Mouse (Mus musculus) heart, postnatal 14 days (tissue): ENCODE data around the gene Gm45716. TPM values are rescaled to one million over a fixed set of nuclear protein-coding genes. Genes with fewer than 3 reads are reported as not detected.
A peak's percentile ranks its signal among the peaks of the same experiment; 100 is the strongest.

Experiments
- DNase-seq, 2 experiments: peaks; one replicate each; pipeline ENCODE4 v3.0.0; 2021 to 2022
- intact Hi-C: fragments of 180-260 bp; cut with DNase I; formaldehyde crosslinking; loops from one replicate; pipeline ENCODE4 v1.15.1; 2025
- long read RNA-seq, 2 experiments: library from polyadenylated mRNA; stranded (forward); transcript quantifications; one replicate each; pipeline ENCODE4 v2.0.0; 2021
- total RNA-seq, 2 experiments: library from RNA; stranded (reverse); gene quantifications; 2 replicates each; pipeline ENCODE4 v1.2.3; 2021

Gene Gm45716
- 10 to 100 TPM; 15.8 to 16.0 TPM for total RNA-seq
- long read RNA-seq, experiment 1, partial matches to known transcripts: 29 of 29 reads
- long read RNA-seq, experiment 1, other reads (novel, unspliced or antisense): 0 of 29 reads
- long read RNA-seq, experiment 2, partial matches to known transcripts: 25 of 25 reads
- long read RNA-seq, experiment 2, other reads (novel, unspliced or antisense): 0 of 25 reads

DNA sequence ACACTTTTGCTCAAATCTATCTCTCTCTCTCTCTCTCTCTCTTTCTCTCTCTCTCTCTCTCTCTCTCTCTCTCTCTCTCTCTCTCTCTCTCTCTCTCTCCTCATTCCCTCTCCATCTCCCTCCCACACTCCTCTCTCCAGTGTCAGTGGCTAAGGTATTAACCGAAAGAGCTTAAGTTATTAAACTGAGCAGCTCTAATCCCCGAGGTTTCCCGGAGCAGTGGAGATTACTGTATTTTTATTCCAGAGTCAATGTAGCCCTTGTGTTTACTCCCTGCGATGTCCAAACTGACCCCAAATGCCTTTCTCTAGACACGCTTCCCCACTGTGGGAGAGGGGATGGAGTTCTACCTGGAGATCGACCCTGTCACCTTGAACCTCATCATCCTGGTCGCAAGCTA is at the start of gene Gm45716:
Gene Gm45716, plus strand, starts transcription at position 243 of the 400 bp plus-strand sequence.
- DNase-seq: no peak
- intact Hi-C loops: loop anchor here (10.0 kb wide), 1 partner anchor 67 kb away; no protein-coding TSS in a partner anchor

GRCm38 (mm10) chr11:90142393-90142792 is 45.1 kb upstream of the Gm45716 start:
- peak; percentile 80 to 83 for DNase-seq
- intact Hi-C loops: no loop called here

GRCm38 (mm10) chr11:90142936-90143335 is 44.5 kb upstream of the Gm45716 start:
- intact Hi-C loops: no loop called here
- peak; percentile 25 to 33 for DNase-seq

DNA sequence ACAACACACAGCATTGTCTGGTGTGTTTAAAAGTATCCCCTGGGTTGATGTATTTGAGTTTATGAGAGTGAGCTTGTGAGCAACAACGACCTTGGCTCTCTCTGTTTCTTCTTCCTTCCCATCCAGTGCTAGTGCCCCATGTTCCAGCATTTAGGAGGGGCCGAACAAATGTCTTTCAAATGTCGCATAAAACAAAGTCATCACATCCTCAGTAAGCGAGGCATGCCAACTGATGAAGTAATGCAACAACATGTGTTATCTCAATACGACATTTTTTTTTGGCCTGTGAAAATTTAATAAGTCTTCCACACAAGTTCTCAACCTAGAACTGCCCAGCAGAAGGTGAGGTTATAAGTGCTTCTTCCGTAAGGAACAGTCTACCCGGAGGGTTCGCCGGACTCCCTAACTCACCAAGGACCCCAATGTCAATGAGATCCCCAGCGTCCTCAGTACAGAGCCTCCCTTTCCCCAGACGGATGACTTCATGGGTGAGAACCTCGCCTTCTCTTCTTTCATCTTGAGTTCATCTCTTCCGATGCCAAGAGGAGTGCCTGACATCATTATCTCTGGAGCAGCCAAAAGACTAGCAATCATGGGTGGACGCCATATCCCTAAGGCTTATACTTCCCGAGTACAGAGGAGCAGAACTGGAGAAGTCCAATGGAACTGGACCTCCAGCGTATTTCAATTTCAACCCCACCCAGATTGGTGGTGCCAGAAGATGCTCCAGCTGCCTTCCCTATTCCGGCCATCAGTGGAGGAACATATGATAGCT is 41.2 kb upstream of the Gm45716 start:
- intact Hi-C loops: no loop called here
- DNase-seq: peak in 1 of 2 experiments; percentile 26

DNA sequence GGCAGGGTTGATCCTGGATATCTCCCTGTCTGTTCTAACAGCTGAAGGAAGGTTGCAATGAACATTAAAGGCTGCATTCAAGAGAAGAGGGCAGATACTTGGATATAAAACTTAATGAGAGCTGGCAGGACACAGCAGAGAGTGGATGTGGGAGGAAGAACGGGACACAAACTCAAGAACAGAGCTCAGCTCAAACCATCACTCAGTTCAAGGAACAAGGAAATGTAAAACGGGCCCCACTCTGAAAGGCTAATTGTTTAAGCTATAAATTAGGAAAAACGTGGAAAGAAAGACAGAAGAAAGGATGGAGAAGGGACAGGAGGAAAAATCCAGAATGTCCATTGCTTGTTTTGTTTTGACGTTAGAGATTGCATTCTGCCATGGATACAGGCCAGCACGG is 32.4 kb upstream of the Gm45716 start:
- DNase-seq: no peak
- intact Hi-C loops: no loop called here

DNA sequence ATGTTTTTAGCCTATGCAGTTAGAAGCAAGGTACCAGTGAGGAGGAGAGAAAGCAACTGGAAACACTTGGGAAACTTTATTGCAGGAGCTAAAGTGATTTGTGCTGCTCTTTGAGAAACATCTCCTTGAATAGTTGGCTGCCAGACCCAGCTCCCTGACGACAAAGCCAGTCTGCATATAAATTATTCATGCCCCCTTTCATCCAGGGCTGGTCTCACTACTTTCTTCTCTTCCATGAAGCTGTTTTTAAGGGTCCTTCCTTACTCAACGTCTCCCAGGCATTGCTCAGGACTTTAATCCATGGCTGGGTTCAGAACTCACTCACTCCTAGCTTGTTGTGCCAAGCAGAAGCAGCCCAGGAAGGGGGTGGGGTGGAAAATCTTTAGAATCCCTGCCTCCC is 32.0 kb upstream of the Gm45716 start:
- DNase-seq: no peak
- intact Hi-C loops: no loop called here

- intact Hi-C loops: loop anchor here (5.0 kb wide), 1 partner anchor 60 kb away; no protein-coding TSS in a partner anchor
- DNase-seq: peak; percentile 31 to 57
Observed at GRCm38 (mm10) chr11:90167771-90168170, 19.7 kb upstream of the Gm45716 start.

- intact Hi-C loops: loop anchor here (1.0 to 5.0 kb wide), 3 partner anchors 61 to 179 kb away; no protein-coding TSS in a partner anchor
- peak in 1 of 2 experiments; percentile 19 for DNase-seq
Observed at GRCm38 (mm10) chr11:90168338-90169065, 19.0 kb upstream of the Gm45716 start.

- intact Hi-C loops: loop anchor here (1.0 to 10.0 kb wide), 6 partner anchors 62 to 625 kb away; no protein-coding TSS in a partner anchor
- DNase-seq: no peak
Observed at GRCm38 (mm10) chr11:90169200-90170013, 18.1 kb upstream of the Gm45716 start.

- DNase-seq: peak; percentile 53 to 73
- intact Hi-C loops: loop anchor here (1.0 to 10.0 kb wide), 3 partner anchors 152 to 625 kb away; no protein-coding TSS in a partner anchor
Observed at GRCm38 (mm10) chr11:90170014-90170320, 17.5 kb upstream of the Gm45716 start.

GRCm38 (mm10) chr11:90172331-90172730 is 15.2 kb upstream of the Gm45716 start:
- intact Hi-C loops: loop anchor here (5.0 to 10.0 kb wide), 2 partner anchors 235 to 628 kb away; no protein-coding TSS in a partner anchor
- DNase-seq: no peak

DNA sequence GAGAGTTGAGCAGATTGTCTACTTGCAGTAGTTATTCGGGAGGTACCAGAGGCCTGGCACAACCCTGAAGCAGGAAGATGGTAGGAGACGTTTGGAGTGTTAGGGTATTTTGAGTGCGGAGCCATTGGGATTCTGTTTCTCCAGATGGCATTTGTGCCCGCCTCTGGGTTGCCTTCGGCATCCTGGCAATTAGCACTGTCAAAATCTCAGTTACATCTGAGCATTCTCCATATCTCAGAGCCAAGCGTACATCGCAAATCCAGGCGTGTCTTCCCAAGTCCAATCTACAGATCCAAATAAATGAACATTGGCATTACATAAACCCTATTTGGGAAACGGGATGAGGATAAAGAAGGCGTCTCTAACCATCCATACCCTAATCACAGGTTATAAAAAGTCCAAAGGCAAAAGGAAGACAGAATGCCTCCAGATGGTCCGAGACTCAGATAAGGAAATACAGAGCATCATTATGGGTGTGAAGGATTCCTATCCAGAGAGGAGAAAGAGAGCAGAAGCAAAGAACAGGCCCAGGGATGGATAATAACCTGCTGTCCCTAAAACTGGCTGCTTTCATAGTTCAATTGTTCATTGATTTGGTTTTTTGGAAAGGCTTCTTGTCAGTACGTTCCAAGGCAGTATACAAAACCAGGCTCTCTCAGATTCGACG is 11.7 kb upstream of the Gm45716 start:
- intact Hi-C loops: loop anchor here (10.0 kb wide), 1 partner anchor 631 kb away; no protein-coding TSS in a partner anchor

GRCm38 (mm10) chr11:90177389-90177788 is 10.1 kb upstream of the Gm45716 start:
- intact Hi-C loops: loop anchor here (10.0 kb wide), 1 partner anchor 633 kb away; no protein-coding TSS in a partner anchor
- no peak for DNase-seq

More for the DNA sequence above, 11.7 kb upstream of the Gm45716 start:
- DNase-seq: no peak

DNA sequence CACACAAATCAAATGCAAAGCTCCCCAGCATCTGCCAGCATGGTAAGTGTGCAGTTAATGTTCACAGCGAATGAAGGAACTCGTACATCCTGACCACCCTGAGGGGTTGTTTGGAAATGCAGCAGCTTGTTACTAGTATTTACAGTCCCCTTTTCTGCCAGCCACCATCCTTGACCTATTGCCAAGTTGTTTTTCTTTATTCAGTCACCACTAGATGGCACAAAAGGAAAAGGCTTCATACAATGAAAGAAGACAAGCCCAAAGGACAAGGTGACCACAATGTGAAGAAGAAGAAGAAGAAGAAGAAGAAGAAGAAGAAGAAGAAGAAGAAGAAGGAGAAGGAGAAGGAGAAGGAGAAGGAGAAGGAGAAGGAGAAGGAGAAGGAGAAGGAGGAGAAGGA is 4.1 kb upstream of the Gm45716 start:
- intact Hi-C loops: loop anchor here (2.0 to 10.0 kb wide), 3 partner anchors 71 to 209 kb away; partner anchors contain the start of gene Hlf
- peak; percentile 4 to 49 for DNase-seq

DNA sequence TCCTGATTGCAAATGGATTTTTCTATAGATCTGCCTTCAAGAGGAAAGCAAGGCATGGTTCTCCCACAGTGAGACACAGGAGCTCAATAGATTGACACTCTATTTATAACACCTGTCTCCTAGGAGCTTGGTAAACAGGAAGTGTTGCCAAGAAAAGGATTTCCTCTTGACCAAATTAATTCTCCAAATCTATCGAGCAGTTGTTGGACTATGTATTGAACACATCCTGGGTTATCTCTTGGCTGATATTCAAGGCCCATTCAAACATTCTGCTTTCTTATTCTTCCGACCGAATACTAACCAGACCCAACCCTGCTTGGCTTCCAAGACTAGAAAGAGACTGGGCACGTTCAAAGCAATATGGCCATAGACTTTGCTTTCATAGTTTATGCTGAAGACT is 2.7 kb upstream of the Gm45716 start:
- intact Hi-C loops: loop anchor here (2.0 to 10.0 kb wide), 3 partner anchors 70 to 432 kb away; partner anchors contain the start of gene Hlf
- DNase-seq: no peak

GRCm38 (mm10) chr11:90190156-90190555 is 2.7 kb downstream of the Gm45716 start:
- DNase-seq: no peak
- intact Hi-C loops: no loop called here

GRCm38 (mm10) chr11:90194946-90195345 is 7.5 kb downstream of the Gm45716 start:
- DNase-seq: no peak
- intact Hi-C loops: no loop called here

GRCm38 (mm10) chr11:90195756-90196520 is 8.5 kb downstream of the Gm45716 start:
- intact Hi-C loops: no loop called here
- DNase-seq: no peak
